Mouse (Mus musculus) fibroblast of lung, adult 2 months (primary cell): ENCODE data around the gene Gm20815.
"Not testable (repeated sequence)": the region's sequence is repeated elsewhere in the genome, so short reads cannot be mapped to it uniquely, and the experiment has no call there.

ENCODE experiments used
- DNase-seq: peaks from one replicate; pipeline ENCODE4 v3.0.0-alpha.2; 2011; ENCODE audit warnings: low read depth

The Gm20815 gene

GRCm38 (mm10) chrY:8835069-8835468 is at the start of gene Gm20815:
Gm20815 (minus strand) TSS chrY:8835169.
- not testable (repeated sequence) for DNase-seq
